Mouse (Mus musculus) MEL (cell line): ENCODE measurements around the gene Meis3.

Experiments
- CTCF ChIP-seq, 3 experiments: IDR thresholded peaks in 2 of 3; conservative IDR thresholded peaks in 1 of 3; 2 replicates each; pipeline ENCODE4 v1.5.1; 2011 to 2012; ENCODE audit warnings: low read length in 3 of 3, low read depth in 2 of 3, mild to moderate bottlenecking in 2 of 3, improper control_type of control experiment in 1 of 3, inconsistent platforms in 1 of 3, mixed read lengths in 1 of 3, moderate library complexity in 1 of 3; ENCODE audit not compliant: control insufficient read depth in 1 of 3, insufficient read depth in 1 of 3, poor library complexity in 1 of 3, severe bottlenecking in 1 of 3
- EP300 ChIP-seq, 2 experiments: IDR thresholded peaks; 2 replicates each; pipeline ENCODE4 v1.6.1; 2011; ENCODE audit warnings: improper control_type of control experiment in 2 of 2, low read length in 2 of 2, low read depth in 1 of 2, mild to moderate bottlenecking in 1 of 2
- GATA1 ChIP-seq: IDR thresholded peaks from 2 replicates; pipeline ENCODE4 v1.6.1; 2011; ENCODE audit warnings: low read depth, low read length, improper control_type of control experiment
- MYC ChIP-seq: IDR thresholded peaks from 2 replicates; pipeline ENCODE4 v1.6.1; 2011; ENCODE audit warnings: low read depth, mild to moderate bottlenecking, low read length, improper control_type of control experiment, moderate library complexity
- POLR2A ChIP-seq, 2 experiments: IDR thresholded peaks; 2 replicates each; pipeline ENCODE4 v1.6.1; 2011 to 2012; ENCODE audit warnings: low read length in 2 of 2, mild to moderate bottlenecking in 2 of 2, control low read depth in 1 of 2, improper control_type of control experiment in 1 of 2, low read depth in 1 of 2, moderate library complexity in 1 of 2; ENCODE audit not compliant: control insufficient read depth in 1 of 2, insufficient read depth in 1 of 2, poor library complexity in 1 of 2
- POLR2AphosphoS5 ChIP-seq: IDR thresholded peaks from 2 replicates; pipeline ENCODE4 v1.6.1; 2012; ENCODE audit warnings: low read depth, borderline replicate concordance, mild to moderate bottlenecking, inconsistent platforms, low read length, moderate library complexity, mixed read lengths
- TAL1 ChIP-seq: IDR thresholded peaks from 2 replicates; pipeline ENCODE4 v1.6.1; 2012; ENCODE audit warnings: mild to moderate bottlenecking, inconsistent platforms, low read length, moderate library complexity, mixed read lengths

- TF ChIP-seq GATA1 (no peak), CTCF (IDR thresholded peaks at IDR 0.05 in 2 of 3, conservative IDR thresholded peaks at IDR 0.05 in 1 of 3; ENCODE audit: control insufficient read depth in 1 of 3, insufficient read depth in 1 of 3, low read depth in 2 of 3, low read length in 3 of 3, poor library complexity in 1 of 3, severe bottlenecking in 1 of 3) (no peak), TAL1 (no peak), POLR2A (IDR thresholded peaks at IDR 0.05; ENCODE audit: control insufficient read depth in 1 of 2, insufficient read depth in 1 of 2, low read depth in 1 of 2, low read length in 2 of 2, poor library complexity in 1 of 2) (no peak), POLR2AphosphoS5 (no peak), EP300 (IDR thresholded peaks at IDR 0.05; ENCODE audit: low read depth in 1 of 2, low read length in 2 of 2) (no peak), MYC (no peak)
These were observed 38.3 kb downstream of the Meis3 start for GRCm38 (mm10) chr7:16213196-16213595.
